Mouse (Mus musculus): Measurements from ENCODE around the gene Olfr206.
"Not testable (repeated sequence)": the region's sequence is repeated elsewhere in the genome, so short reads cannot be mapped to it uniquely, and the experiment has no call there.

Gene Olfr206

GRCm38 (mm10) chr16:59349146-59349545 is at the start of gene Olfr206:
TSS of gene Olfr206 (minus strand) at chr16:59349246.
- DNase-seq = no peak

GRCm38 (mm10) chr16:59393300-59393699 is 44.3 kb upstream of the Olfr206 start:
- no peak for DNase-seq

DNA sequence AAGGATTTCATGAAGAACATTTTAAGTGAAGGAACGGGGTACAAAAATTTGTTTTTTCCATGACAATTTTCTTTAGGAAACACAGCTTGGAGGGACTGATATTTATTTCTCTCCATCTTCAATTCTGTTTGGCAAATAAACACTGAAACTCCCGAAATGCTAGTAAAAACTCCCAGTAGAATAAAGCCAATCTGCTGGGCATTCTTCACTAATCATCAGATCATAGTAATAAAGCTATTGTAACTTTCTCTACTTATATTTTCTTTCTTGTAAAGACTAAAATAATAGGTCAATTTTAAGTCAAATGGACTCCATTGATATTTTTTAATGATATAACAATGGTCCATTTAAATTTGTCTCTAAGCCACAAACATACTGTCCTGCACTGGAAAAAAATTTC is 14.8 kb upstream of the Olfr206 start, which contains the start of gene Olfr209:
TSS of gene Olfr209 (minus strand) at position 101 of the 400 bp plus-strand sequence.
- DNase-seq = no peak

DNA sequence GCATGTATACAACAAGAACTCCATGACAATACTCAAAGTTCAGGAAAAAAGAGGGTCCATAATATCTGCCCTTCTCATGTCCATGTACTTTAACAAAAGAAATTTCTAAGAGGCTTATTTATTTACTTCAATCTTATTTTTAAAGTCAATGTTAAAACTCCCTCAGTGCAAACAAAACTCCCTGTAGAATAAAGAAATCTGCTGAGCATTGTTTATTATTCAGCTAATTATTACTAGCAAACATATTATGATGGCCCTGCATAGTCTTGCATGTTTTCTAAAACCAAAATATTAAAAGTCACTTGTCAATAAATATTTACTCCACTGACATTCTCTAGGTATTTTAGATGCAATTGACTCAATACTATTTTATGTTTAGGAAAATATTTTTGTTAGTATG is 18.0 kb downstream of the Olfr206 start, which contains the start of gene Olfr205:
TSS of gene Olfr205 (minus strand) at position 101 of the 400 bp plus-strand sequence.
- DNase-seq = no peak

- not testable (repeated sequence) for DNase-seq
Measured at GRCm38 (mm10) chr16:59323262-59323661, 25.8 kb downstream of the Olfr206 start.

GRCm38 (mm10) chr16:59318148-59318547 is 30.9 kb downstream of the Olfr206 start, which contains the start of gene Olfr204:
TSS of gene Olfr204 (minus strand) at chr16:59318248.
- DNase-seq = no peak

GRCm38 (mm10) chr16:59298581-59298980 is 50.5 kb downstream of the Olfr206 start, which contains the start of gene Olfr203:
TSS of gene Olfr203 (plus strand) at chr16:59298881.
- DNase-seq = no peak

Data from thymus, postnatal 4 days (tissue).